Mouse (Mus musculus): ENCODE measurements at regions not wholly inside any gene's neighbourhood (a gene's known extent, or its start where the extent isn't known, plus 50 kb on each side); places are given as distances from the start of the nearest gene placed in this dataset.

- TF ChIP-seq CTCF (IDR thresholded peaks at IDR 0.05; ENCODE audit: borderline replicate concordance, control insufficient read depth, extremely low read depth, insufficient read depth, low read length, poor library complexity) (no peak), POLR2A (IDR thresholded peaks at IDR 0.05; ENCODE audit: control insufficient read depth, extremely low read depth, insufficient read depth, low read length, poor library complexity) (no peak)
Observed at GRCm38 (mm10) chr9:14115521-14115920, 159.3 kb upstream of the Sesn3 start.

Data from thymus, adult 2 months (tissue).